Mouse (Mus musculus) spleen, adult 2 months (tissue): ENCODE measurements around the gene Pitpnb. TPM values are rescaled to one million over a fixed set of nuclear protein-coding genes. Genes with fewer than 3 reads are reported as not detected.

Source experiments
- DNase-seq, 2 experiments: peaks; one replicate each; pipeline versions ENCODE4 v3.0.0 to v3.0.0-alpha.2; 2012 to 2021; ENCODE audit warnings: low spot score in 2 of 2, low read depth in 1 of 2
- H3K27ac ChIP-seq: fragments of 200-500 bp; 2 replicates; pipeline ENCODE4 v1.5.1; 2012; ENCODE audit warnings: low read length, inconsistent platforms; ENCODE audit not compliant: insufficient read depth
- H3K27me3 ChIP-seq: fragments of 200-500 bp; 2 replicates; pipeline ENCODE4 v1.6.1; 2012; ENCODE audit warnings: mild to moderate bottlenecking, moderate library complexity, low read length, inconsistent platforms; ENCODE audit not compliant: control insufficient read depth, insufficient read depth
- H3K36me3 ChIP-seq: fragments of 200-500 bp; 2 replicates; pipeline ENCODE4 v1.6.1; 2012; ENCODE audit warnings: mild to moderate bottlenecking, low read length, inconsistent platforms; ENCODE audit not compliant: control insufficient read depth, insufficient read depth
- H3K4me1 ChIP-seq: fragments of 200-500 bp; 2 replicates; pipeline ENCODE4 v1.6.1; 2011; ENCODE audit warnings: inconsistent platforms; ENCODE audit not compliant: control insufficient read depth, insufficient read depth, insufficient read length
- H3K4me3 ChIP-seq: fragments of 200-500 bp; 2 replicates; pipeline ENCODE4 v1.5.1; 2011; ENCODE audit warnings: mild to moderate bottlenecking, inconsistent platforms; ENCODE audit not compliant: insufficient read depth, insufficient read length; ENCODE audit errors: extremely low read depth
- CTCF ChIP-seq: fragments of 200-500 bp; IDR thresholded peaks from 2 replicates; pipeline ENCODE4 v1.5.1; 2011; ENCODE audit warnings: mild to moderate bottlenecking, inconsistent platforms; ENCODE audit not compliant: insufficient read depth, insufficient read length, insufficient replicate concordance; ENCODE audit errors: extremely low read depth
- POLR2A ChIP-seq: fragments of 200-500 bp; IDR thresholded peaks from 2 replicates; pipeline ENCODE4 v1.6.1; 2011; ENCODE audit warnings: low read depth, low read length, inconsistent platforms
- WGBS: fragments of 180-500 bp; shearing (Covaris S2); methylation state at CpG from one replicate; pipeline ENCODE4 v1.1.7; 2018; 5-methylcytosine and 5-hydroxymethylcytosine counted together
- polyA plus RNA-seq: library from polyadenylated mRNA; depleted of rRNA; stranded (reverse); fragments of >200 nt; gene quantifications from 2 replicates; pipeline ENCODE4 v1.2.3, GENCODE M21; 2012

Gene Pitpnb
- polyA plus RNA-seq, 1 experiment: 25.5 TPM

GRCm38 (mm10) chr5:111341609-111342008 lies 11.0 kb downstream of the Pitpnb start:
- no peak overlapping the region for H3K27ac ChIP-seq
- no peaks in the 10 kb centered on the region for H3K4me1 ChIP-seq
- H3K36me3 ChIP-seq: peaks cover 21% of the 10 kb centered on the region
- no peak overlapping the region for H3K4me3 ChIP-seq
- 53% methylated on average over 5 of the region's 5 CpGs for WGBS
- no peaks in the 10 kb centered on the region for H3K27me3 ChIP-seq
- TF ChIP-seq POLR2A: no peak
- peak; percentile 27; the same call in 1 of the 2 replicates for TF ChIP-seq CTCF
- peak in 1 of 2 experiments; percentile 19 for DNase-seq

DNA sequence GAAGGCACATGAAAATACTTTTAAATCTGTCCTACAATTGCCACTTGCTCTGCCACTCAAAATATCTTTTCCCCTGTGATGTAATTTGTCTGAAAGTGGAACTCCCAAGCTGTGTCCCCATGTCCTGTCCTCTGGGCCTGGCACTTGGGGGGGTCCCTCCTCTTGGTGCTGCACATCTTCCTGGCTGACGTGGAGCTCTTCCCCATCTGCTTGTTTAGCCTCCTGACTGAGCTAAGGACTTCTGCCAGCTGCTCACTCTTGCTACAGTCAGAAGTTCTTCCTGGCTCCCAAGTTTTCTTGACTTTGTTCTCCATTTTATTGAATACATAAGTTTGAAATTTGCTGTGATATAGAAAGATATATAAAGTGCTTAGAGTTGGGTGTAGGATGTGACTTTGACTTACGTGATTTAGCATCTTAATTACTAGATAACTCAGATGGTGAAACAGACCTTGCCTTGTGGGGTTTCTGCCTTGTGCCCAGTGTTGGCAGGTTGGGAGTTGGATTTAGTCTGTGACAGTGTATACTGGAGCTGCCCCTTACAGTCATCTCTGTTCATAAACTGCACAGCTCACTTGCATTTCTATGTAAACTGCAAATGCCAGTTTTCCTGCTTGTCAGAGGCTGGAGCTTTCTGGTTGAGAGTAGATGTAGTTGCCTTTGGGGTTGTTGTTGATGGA lies 14.3 kb downstream of the Pitpnb start:
- H3K36me3 ChIP-seq: peaks cover 29% of the 10 kb centered on the region

GRCm38 (mm10) chr5:111356811-111357617 lies 26.5 kb downstream of the Pitpnb start:
- WGBS: 74% methylated on average over 12 of the region's 12 CpGs
- H3K4me3 ChIP-seq: no peak overlapping the region
- H3K27ac ChIP-seq: no peak overlapping the region
- H3K4me1 ChIP-seq: no peaks in the 10 kb centered on the region
- no peak for TF ChIP-seq CTCF
- no peak for TF ChIP-seq POLR2A
- H3K27me3 ChIP-seq: no peaks in the 10 kb centered on the region
- peaks cover 16% of the 10 kb centered on the region for H3K36me3 ChIP-seq
- no peak for DNase-seq

More for the DNA sequence above, 14.3 kb downstream of the Pitpnb start:
- DNase-seq: no peak
- TF ChIP-seq POLR2A (no peak), CTCF (no peak)
- Histone ChIP-seq H3K4me1 (no peaks in the 10 kb centered on the region), H3K27ac (no peak overlapping the region), H3K27me3 (no peaks in the 10 kb centered on the region), H3K4me3 (no peak overlapping the region)
- 93% methylated on average over 2 of the region's 2 CpGs for WGBS

GRCm38 (mm10) chr5:111360546-111360945 lies 30.0 kb downstream of the Pitpnb start:
- Histone ChIP-seq H3K4me3 (no peak overlapping the region), H3K36me3 (peaks cover 17% of the 10 kb centered on the region), H3K27me3 (no peaks in the 10 kb centered on the region), H3K4me1 (no peaks in the 10 kb centered on the region), H3K27ac (no peak overlapping the region)
- TF ChIP-seq POLR2A (no peak), CTCF (no peak)
- 92% methylated on average over 5 of the region's 5 CpGs for WGBS
- DNase-seq: no peak

DNA sequence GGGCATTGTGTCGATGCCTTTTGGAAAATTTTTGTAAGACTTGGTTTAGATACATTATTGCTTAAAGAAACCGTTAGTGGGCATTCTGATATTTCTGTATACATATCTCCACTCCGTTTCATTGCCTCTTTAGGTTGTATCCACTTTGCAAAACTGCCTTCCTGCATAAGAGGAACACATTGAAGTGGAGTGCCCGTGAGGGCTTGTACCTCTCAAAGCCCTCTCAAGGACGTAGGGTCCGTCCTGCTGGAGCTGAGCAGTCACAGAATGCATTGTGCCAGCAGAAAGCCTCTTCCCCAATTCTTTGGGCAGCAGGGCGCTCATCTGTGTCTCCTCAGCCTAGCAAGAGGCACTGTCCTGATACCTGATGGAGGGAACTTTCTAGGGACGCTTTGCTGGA lies 30.5 kb downstream of the Pitpnb start:
- WGBS: 93% methylated on average over 8 of the region's 8 CpGs
- no peak overlapping the region for H3K4me3 ChIP-seq
- no peaks in the 10 kb centered on the region for H3K4me1 ChIP-seq
- H3K27me3 ChIP-seq: no peaks in the 10 kb centered on the region
- TF ChIP-seq CTCF (no peak), POLR2A (no peak)
- no peak for DNase-seq
- H3K27ac ChIP-seq: no peak overlapping the region
- H3K36me3 ChIP-seq: peaks cover 16% of the 10 kb centered on the region

DNA sequence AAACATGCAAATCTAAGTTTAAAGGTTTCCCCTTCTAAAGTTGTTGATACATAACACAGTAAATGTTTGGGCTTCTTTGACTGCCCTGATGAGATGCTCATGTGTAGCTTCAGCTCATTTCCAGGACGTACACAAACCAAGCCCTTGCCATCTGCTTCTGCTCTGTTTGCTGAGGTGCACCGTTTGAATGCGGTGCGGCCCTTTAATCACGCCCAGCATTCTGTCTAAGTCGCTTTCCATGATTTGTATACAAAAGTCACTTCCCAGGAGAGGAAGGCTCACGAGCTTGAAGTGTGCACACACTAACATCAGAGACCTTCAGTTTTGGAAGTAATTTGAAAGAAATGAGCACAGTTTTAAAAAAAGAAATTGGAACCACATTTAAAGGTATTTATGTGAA lies 31.3 kb downstream of the Pitpnb start:
- no peak for DNase-seq
- 93% methylated on average over 7 of the region's 7 CpGs for WGBS
- H3K36me3 ChIP-seq: peaks cover 16% of the 10 kb centered on the region

More for the DNA sequence above, 31.3 kb downstream of the Pitpnb start:
- H3K27me3 ChIP-seq: no peaks in the 10 kb centered on the region
- no peaks in the 10 kb centered on the region for H3K4me1 ChIP-seq
- TF ChIP-seq CTCF (no peak), POLR2A (no peak)
- no peak overlapping the region for H3K27ac ChIP-seq
- H3K4me3 ChIP-seq: no peak overlapping the region
